Comparison of ENCODE assay signal across 8 mouse cellular contexts in the genomic region with DNA sequence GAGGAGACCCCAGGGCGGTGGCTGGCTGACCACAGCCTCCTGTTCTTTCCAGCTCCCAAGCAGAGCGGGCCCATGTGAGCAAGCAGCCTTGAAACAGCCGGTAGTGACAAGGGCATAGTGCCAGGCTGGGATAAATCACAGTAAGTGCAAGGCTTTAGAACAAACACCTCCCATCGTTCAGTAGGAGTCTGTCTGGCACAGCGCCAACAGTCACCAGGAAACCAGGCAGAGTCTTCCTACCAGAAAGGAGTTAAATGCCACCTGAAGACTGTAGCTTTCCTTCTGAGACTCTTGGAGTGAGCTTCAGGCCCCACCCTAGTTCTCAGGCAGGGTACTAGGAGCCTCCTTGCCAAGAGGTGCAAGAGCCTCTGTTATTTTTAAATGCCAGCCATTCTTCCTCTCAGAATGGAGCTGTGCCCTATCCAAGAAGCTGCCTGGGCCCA.
DNase-seq lines count a peak whose midpoint lies in the region; ATAC-seq and TF ChIP-seq lines count a peak whose summit lies in the region.

No protein-coding gene starts in this region.

- DNase-seq in Muller cell, postnatal 12 days (ENCODE audit: inconsistent ontology term) = peak; percentile 45
- DNase-seq in brain, embryonic 14.5 days (ENCODE audit: low read depth) = peak; percentile 95
- DNase-seq in frontal cortex, adult 2 months (ENCODE audit: extremely low spot score in 1 of 2, low spot score in 1 of 2) = peak; percentile 88 to 94
- peak; percentile 30 for DNase-seq in kidney, adult 11 months
- DNase-seq in left cerebral cortex, adult 8-10 months (ENCODE audit: low spot score in 2 of 2) = peak; percentile 68 to 90
- peak; percentile 58 for DNase-seq in testis, postnatal 14 days (ENCODE audit: low spot score)

- no peaks in the 10 kb centered on the region; the same call in 1 of the 2 replicates for H3K27me3 ChIP-seq in midbrain, embryonic 13.5 days

- 55% methylated on average over 5 of the region's 5 CpGs for WGBS in midbrain, embryonic 13.5 days

- H3K4me1 ChIP-seq in midbrain, embryonic 13.5 days (replicated peaks) = peaks cover 60% of the 10 kb centered on the region

- no peak for TF ChIP-seq POLR2A in brain, embryonic 14.5 days (IDR thresholded peaks at IDR 0.05; ENCODE audit: borderline replicate concordance, extremely low read depth, insufficient read depth, insufficient read length, poor library complexity, severe bottlenecking)

- no peak overlapping the region for H3K9ac ChIP-seq in midbrain, embryonic 13.5 days (replicated peaks)

- H3K9me3 ChIP-seq in midbrain, embryonic 13.5 days = no peaks in the 10 kb centered on the region

- peak; percentile 49 for ATAC-seq in midbrain, embryonic 13.5 days
- no peak for ATAC-seq in megakaryocyte, adult 5-6 weeks (ENCODE audit: poor library complexity, severe bottlenecking)

- no peak overlapping the region for H3K4me2 ChIP-seq in midbrain, embryonic 13.5 days (replicated peaks)

- no peak for TF ChIP-seq CTCF in brain, embryonic 14.5 days (IDR thresholded peaks at IDR 0.05; ENCODE audit: borderline replicate concordance, extremely low read depth, insufficient read depth, insufficient read length)

- H3K4me3 ChIP-seq in midbrain, embryonic 13.5 days (replicated peaks) = no peak overlapping the region

- H3K36me3 ChIP-seq in midbrain, embryonic 13.5 days = no peaks in the 10 kb centered on the region

- H3K27ac ChIP-seq in midbrain, embryonic 13.5 days = peak overlapping the region; percentile 90

Comparison
In these comparisons a context has a peak if more than half of its experiments do, and no peak if none do; other contexts are left out.
1. DNase-seq: peak in every context shown above with its lines; median percentile 95 in brain, embryonic 14.5 days; 91 in frontal cortex, adult 2 months; 79 in left cerebral cortex, adult 8-10 months; 58 in testis, postnatal 14 days; 45 in Muller cell, postnatal 12 days; 30 in kidney, adult 11 months.